Mouse (Mus musculus): ENCODE measurements around the gene Lipt1.

Gene Lipt1

GRCm38 (mm10) chr1:37871704-37872103 lies at the start of gene Lipt1:
TSS of gene Lipt1 (plus strand) at chr1:37871738.
- peak; percentile 45 to 61 for DNase-seq

- DNase-seq, result no peak
Observed at GRCm38 (mm10) chr1:37831681-37832080, 39.9 kb upstream of the Lipt1 start.

- no peak for DNase-seq
Observed at GRCm38 (mm10) chr1:37846878-37847277, 24.7 kb upstream of the Lipt1 start.

GRCm38 (mm10) chr1:37850696-37851095 lies 20.8 kb upstream of the Lipt1 start:
- DNase-seq, result no peak

GRCm38 (mm10) chr1:37864511-37865400 lies 6.8 kb upstream of the Lipt1 start:
- peak; percentile 99 to 100 for DNase-seq

DNA sequence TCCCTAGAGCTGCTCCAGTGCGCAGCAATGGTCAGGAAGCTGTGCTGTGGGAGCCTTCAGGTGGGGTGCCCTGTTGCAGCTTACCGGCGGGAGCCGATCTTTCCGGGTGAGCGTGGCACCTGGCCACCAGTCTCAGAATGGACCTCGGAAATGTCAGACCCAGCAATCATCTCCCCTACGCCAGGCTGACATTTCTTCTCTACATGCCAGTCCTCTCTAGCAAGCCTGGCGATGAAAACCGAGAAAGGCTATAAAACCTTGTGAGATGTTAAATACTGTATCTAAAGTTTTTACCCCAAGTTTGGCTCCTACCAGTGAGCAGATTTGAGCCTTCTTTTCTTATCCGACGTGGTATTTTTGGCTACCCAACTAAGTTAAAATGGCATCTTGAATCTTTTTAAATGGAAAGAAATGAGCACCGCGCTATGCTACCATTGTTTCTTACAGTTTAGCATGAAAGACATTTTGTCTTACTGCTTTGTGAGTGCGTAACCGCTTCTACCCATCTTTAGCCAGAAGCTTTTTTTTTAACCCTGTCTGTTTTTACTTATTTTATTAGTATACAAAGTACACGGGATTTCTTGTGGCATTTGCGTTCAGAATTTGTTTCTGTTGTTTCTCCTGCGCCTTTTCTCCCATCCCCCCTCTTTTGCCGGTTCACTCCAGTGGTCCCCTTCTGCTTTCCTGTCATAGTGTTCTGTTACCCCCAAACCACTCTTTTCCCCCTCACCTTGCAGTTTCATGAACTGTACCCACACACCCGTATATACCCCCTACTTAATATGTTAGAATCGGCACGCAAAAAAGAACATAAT lies 5.9 kb upstream of the Lipt1 start:
- no peak for DNase-seq

GRCm38 (mm10) chr1:37866286-37866685 lies 5.3 kb upstream of the Lipt1 start, which contains the start of gene Tsga10:
TSS of gene Tsga10 (minus strand) at chr1:37866429.
- DNase-seq, result no peak

- DNase-seq, result peak; percentile 42 to 52
Observed at GRCm38 (mm10) chr1:37867056-37867455, 4.5 kb upstream of the Lipt1 start.

- DNase-seq, result no peak
Observed at GRCm38 (mm10) chr1:37867684-37868322, 3.7 kb upstream of the Lipt1 start.

DNA sequence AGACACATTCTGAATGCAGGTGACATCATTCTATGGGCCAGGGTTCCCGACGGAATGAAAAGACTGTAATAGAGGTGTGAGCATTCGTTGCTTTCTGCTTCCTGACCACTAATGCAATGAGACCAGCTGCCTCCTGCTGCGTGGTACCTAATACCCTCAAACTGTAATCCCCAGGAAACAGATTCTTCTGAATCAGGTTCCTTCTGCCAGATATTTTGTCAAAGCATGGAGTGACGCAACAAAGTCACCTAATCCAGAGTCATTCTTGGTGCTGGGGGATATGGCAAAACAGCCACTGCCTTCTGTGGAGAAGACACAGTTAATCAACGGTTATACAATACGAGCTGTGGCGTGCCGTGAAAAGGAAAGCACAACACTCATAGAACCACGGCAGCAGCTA lies 2.9 kb upstream of the Lipt1 start:
- no peak for DNase-seq

DNA sequence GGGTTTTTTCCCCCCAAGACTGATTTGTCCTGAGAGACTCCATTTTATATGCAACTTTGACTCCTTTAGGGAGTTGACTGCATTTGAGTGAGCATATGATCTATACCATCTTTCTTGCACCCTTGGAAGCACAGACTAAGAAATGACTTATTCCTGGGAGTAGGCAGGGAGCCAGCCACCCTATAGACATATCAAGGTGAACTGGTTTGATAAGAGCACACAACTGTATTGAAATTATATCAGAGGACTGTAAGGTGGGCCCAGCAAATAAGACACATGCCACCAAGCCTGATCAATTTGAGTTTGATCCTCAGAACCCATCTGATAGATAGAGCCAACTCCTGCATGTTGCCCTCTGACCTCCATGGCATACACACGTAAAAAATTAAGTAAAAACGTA lies 2.2 kb upstream of the Lipt1 start:
- DNase-seq, result no peak

DNA sequence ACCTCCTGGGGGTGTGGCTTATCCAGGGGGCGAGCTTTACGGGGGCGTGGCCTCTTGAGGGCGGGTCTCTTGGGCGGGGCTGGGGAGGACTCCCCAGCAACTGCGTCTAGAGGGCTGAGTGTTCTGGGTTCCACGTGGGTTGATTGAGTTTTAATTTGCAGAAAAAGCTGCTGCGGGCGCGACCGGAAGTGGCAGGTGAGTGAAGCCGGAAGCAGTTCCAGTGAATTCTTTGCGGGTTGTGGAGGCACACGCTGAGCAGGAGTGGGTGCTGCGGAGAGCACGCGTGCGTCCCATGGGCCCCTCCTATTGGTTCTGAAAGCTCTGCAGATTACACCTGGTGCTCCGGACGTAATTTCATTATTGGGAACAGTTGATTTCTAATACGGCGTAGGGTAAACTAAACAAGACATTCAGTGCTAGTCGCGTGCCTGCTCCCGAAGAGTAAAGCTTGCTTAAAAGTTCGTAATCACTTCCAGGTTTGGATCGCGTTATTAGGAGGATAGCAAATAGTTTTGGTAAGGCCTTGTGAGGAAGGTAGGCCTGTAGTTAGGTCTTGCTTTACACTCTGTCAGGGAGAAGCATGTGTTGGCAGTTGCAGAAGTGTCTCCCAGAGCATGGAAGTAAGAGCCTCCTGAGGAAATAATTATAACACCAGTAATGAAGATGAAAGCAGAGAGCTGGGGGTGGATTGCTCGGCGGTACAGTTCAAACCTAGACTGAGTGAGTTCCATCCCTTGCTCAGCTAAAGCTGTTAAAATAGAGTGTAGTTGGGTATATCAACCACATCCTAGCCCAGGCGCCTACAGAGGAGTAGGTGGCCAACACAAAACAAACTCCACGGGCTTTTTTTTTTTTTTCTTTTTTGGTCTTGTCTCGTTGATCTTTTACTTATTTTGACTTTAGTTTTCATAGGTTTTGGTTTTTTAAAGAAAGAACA lies 861 bp downstream of the Lipt1 start:
- peak; percentile 84 to 89 for DNase-seq

DNA sequence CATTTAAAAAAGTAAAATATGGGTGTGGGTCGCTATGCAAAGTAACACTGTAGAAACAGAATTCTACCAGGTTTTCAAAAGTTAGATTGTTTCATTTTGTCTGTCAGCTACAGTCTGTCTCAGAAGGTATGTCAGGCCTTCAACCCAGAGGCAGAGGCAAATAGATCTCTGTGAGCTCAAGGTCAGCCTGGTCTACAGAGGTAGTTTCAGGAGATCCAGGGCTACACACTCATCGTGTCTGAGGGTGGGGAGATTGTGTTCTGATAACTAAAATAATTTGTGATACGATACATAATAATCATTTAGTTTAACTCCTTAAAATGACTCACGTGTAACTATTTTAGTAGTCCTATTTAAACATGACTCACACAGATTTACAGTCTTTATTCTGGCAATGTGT lies 1.6 kb downstream of the Lipt1 start:
- no peak for DNase-seq

DNA sequence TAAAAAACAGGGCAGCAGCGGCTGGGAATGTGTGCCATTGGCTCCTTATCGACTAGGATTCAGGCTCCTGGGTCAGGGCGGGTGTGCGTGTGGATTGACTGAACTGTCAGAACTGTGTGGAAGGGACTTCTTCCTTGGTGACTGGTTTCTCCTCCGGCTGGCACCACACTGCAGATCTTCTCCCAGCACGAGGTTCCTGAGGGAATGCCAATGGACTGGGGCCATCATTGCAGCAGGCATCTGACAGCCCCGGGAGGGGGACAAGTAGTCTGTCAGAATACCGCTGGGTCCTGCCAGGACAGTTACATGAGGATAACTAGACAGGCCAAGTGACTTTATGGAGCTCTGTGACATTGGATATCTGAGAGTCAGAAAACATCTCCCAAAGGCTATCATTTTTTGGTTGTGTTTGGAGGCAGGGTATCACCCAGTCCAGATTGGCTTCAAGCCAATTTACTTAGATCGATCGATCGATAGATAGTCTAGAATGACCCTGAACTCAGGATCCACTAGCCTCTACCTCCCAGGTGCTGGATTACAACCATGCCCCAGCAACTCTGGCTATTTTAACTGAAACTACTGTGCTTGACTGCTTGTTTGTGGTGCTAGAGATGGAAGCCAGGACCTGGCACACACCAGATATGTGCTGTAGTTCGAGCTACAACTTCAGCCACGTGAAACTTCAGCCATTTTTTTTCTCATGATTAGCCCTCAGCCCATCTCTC lies 6.4 kb downstream of the Lipt1 start:
- DNase-seq, result no peak

DNA sequence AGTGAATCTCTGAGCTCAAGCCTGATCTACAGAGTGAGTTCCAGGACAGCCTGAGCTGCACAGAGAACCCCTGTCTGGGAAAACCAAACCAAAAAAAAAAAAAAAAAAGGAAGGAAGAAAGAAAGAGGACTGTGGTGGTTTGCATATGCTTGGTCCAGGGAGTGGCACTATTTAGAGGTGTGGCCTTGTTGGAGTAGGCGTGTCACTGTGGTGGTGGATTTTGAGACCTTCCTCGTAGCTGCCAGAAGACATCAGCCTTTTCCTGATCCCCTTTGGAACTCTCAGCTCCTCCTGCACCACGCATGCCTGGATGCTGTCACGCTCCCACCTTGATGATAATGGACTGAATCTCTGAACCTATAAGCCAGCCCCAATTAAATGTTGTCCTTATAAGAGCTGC lies 11.9 kb downstream of the Lipt1 start:
- DNase-seq, result no peak

GRCm38 (mm10) chr1:37884451-37884850 lies 12.9 kb downstream of the Lipt1 start:
- no peak for DNase-seq

DNA sequence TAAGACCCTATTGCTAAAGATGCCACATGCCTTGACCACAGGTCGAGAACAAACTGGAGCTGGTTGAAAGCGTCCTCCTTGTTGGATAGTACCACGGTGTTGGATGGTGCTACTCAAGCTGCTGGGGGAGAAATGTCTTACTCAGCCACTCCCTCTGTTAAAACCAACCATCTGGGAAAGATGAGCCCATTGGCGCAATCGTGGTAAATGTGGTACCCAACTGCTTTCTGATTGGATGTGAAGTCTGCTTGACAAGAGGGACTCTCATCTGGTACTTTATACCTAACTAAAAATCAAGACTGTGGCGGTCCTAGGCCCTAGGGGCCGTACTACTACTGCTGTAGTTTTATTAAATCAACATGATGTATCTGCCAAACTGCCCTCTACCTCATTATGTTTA lies 17.7 kb downstream of the Lipt1 start:
- DNase-seq, result no peak

DNA sequence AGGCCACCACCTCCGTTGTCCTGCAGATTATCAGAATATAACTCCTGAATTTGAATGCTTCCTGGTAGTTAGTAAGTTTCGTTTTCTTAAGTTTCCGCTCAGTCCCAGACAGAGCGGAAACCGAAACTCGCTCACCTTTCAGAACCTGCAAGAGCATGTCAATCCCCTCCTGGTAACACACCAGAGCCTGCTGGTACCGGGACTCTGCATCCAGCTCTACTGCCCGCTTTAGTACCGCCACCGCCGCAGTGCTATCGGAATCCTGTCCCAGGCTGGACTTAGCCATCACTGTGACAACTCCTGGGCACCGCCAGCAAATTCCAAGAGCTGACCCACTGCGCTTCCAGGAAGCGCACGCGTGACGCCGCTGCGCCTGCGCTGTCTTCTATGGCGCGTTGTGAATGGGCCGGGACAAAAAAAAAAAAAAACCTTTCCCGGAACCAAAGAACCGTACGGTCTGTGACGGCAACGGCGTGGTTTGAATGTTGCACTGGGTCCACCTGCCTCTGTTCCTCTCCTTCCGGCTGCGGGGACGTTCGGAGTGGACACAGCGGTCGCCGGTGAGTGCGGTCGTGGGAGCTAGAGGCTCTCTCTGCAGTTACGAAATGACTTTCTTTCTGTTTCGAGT lies 18.6 kb downstream of the Lipt1 start, which contains the start of the genes Mitd1 and Mrpl30:
Gene Mitd1, minus strand, starts transcription at position 387 of the 628 bp plus-strand sequence.
Gene Mrpl30, plus strand, starts transcription at position 453 of the 628 bp plus-strand sequence.
- DNase-seq, result peak; percentile 90

DNA sequence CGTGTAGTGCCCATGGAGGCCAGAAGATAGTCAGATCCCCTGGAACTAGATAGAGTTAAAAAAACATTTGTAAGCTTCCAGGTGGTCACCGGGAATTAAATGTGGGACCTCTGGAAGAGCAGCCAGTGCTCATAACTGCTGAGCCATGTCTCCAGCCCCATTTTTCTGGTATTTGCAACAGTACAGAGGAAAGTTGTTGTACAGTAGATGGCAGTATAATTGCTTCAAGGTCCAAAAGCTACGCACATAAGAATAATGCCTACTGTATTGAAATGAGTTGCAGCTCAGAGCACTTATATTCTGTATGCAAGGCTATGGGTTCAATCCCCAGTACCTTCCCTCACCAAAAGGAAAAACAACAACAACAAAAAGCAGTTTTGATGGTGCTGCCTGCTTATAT lies 19.9 kb downstream of the Lipt1 start:
- no peak for DNase-seq

DNA sequence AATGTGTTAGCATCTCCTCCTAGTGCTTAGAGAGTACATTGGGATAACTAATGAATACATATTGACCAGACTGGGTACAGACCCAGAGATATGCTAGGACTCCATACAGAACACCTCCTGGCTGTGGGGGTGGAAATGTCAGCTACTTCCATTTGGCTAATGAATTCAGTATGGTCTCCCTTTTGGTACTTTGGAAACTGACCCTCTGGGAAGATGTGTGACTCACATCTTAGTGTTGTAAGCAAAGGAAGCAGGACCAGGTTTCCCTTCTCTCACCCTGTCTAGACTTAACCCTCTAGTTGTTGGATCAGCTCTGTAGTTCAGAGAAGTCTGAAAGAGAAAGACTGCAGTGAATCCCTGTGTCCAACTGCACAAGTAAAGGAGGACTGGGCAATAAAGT lies 23.1 kb downstream of the Lipt1 start:
- DNase-seq, result no peak

- no peak for DNase-seq
Observed at GRCm38 (mm10) chr1:37899816-37900215, 28.3 kb downstream of the Lipt1 start.

All from lung, adult 18-20 months (tissue).